Mouse (Mus musculus) lung, postnatal 0 days (tissue): ENCODE measurements around the gene Nrd1. TPM values are rescaled to one million over a fixed set of nuclear protein-coding genes. Genes with fewer than 3 reads are reported as not detected.
A peak's percentile ranks its signal among the peaks of the same experiment; 100 is the strongest.

Experiments
- ATAC-seq: fragments of 200-750 bp; cut with Nextera tagmentation; 2 replicates; pipeline ENCODE4 v1.8.0; 2017; ENCODE audit warnings: moderate library complexity
- DNase-seq: peaks from one replicate; pipeline ENCODE4 v3.0.0-alpha.2; 2016; ENCODE audit warnings: low spot score
- H3K27ac ChIP-seq: fragments of 300-500 bp; sonication (generic); 2 replicates; pipeline ENCODE4 v1.5.1; 2014; ENCODE audit warnings: antibody characterized with exemption, mild to moderate bottlenecking, low read length, mixed read lengths
- H3K27me3 ChIP-seq: fragments of 300-500 bp; sonication (generic); replicated peaks from 2 replicates; pipeline ENCODE4 v1.6.1; 2014; ENCODE audit warnings: low read length, mixed read lengths; ENCODE audit not compliant: insufficient read depth
- H3K36me3 ChIP-seq: fragments of 300-500 bp; sonication (generic); 2 replicates; pipeline ENCODE4 v1.6.1; 2014; ENCODE audit warnings: low read length, mixed read lengths; ENCODE audit not compliant: insufficient read depth
- H3K4me1 ChIP-seq: fragments of 300-500 bp; sonication (generic); 2 replicates; pipeline ENCODE4 v1.6.1; 2014; ENCODE audit warnings: antibody characterized with exemption, low read depth, low read length, mixed read lengths; ENCODE audit not compliant: insufficient read depth
- H3K4me2 ChIP-seq: fragments of 300-500 bp; sonication (generic); replicated peaks from 2 replicates; pipeline ENCODE4 v1.6.1; 2014; ENCODE audit warnings: low read depth, mild to moderate bottlenecking, low read length, moderate library complexity, mixed read lengths
- H3K4me3 ChIP-seq: fragments of 300-500 bp; sonication (generic); 2 replicates; pipeline ENCODE4 v1.5.1; 2014; ENCODE audit warnings: low read depth, low read length
- H3K9ac ChIP-seq: fragments of 300-500 bp; sonication (generic); replicated peaks from 2 replicates; pipeline ENCODE4 v1.6.1; 2014; ENCODE audit warnings: low read depth, mild to moderate bottlenecking
- H3K9me3 ChIP-seq: fragments of 300-500 bp; sonication (generic); 2 replicates; pipeline ENCODE4 v1.6.1; 2016; ENCODE audit warnings: low read length, mixed read lengths
- CTCF ChIP-seq: IDR thresholded peaks from 2 replicates; pipeline ENCODE4 v1.5.1; 2016; ENCODE audit warnings: antibody characterized with exemption, mild to moderate bottlenecking
- EP300 ChIP-seq: IDR thresholded peaks from 2 replicates; pipeline ENCODE4 v1.6.1; 2016; ENCODE audit warnings: antibody characterized with exemption, mild to moderate bottlenecking, control low read depth
- WGBS: fragments of 180-500 bp; shearing (Covaris S2); extraction: QIAGEN DNeasy Blood & Tissue Kit; methylation state at CpG from one replicate; pipeline ENCODE4 v1.1.7; 2014; 5-methylcytosine and 5-hydroxymethylcytosine counted together
- polyA plus RNA-seq: library from polyadenylated mRNA; unstranded; fragments of >200 nt; fragmentation: Nextera tagmentation; extraction: Ambion mirVana; gene quantifications from 2 replicates; pipeline ENCODE4 v1.2.1, GENCODE M21; 2015

The Nrd1 gene
- polyA plus RNA-seq, 1 experiment from 2014 or later, result 29.3 TPM

GRCm38 (mm10) chr4:109092344-109092743 is 91.9 kb downstream of the Nrd1 start:
- no peak overlapping the region for H3K27ac ChIP-seq
- no peak overlapping the region for H3K4me2 ChIP-seq
- H3K4me3 ChIP-seq, result no peak overlapping the region
- no peak for ATAC-seq
- no peaks in the 10 kb centered on the region for H3K36me3 ChIP-seq
- H3K9me3 ChIP-seq, result no peaks in the 10 kb centered on the region
- H3K4me1 ChIP-seq, result peaks cover 12% of the 10 kb centered on the region; the same call in 1 of the 2 replicates
- no peak for DNase-seq
- H3K9ac ChIP-seq, result no peak overlapping the region
- WGBS, result 89% methylated on average over 5 of the region's 5 CpGs
- H3K27me3 ChIP-seq, result no peaks in the 10 kb centered on the region
- TF ChIP-seq EP300, result no peak
- TF ChIP-seq CTCF, result no peak

- Histone ChIP-seq H3K27me3 (no peaks in the 10 kb centered on the region), H3K9ac (no peak overlapping the region)
- ATAC-seq, result peak; percentile 30; the same call in 1 of the 2 replicates
Observed at GRCm38 (mm10) chr4:109094269-109094668, 93.8 kb downstream of the Nrd1 start.

GRCm38 (mm10) chr4:109098861-109099260 is 98.4 kb downstream of the Nrd1 start:
- H3K4me1 ChIP-seq, result peaks cover 6% of the 10 kb centered on the region; the same call in 1 of the 2 replicates
- no peak overlapping the region for H3K9ac ChIP-seq
- no peaks in the 10 kb centered on the region for H3K27me3 ChIP-seq
- 94% methylated on average over 3 of the region's 3 CpGs for whole genome bisulfite sequencing
- ATAC-seq (no peak), DNase-seq (no peak)
- H3K4me3 ChIP-seq, result no peak overlapping the region
- 0 out of 2 replicates have a peak, but pooled peaks cover 5% of the 10 kb centered on the region for H3K36me3 ChIP-seq
- TF ChIP-seq EP300 (no peak), CTCF (no peak)
- H3K4me2 ChIP-seq, result no peak overlapping the region
- H3K27ac ChIP-seq, result no peak overlapping the region
- H3K9me3 ChIP-seq, result no peaks in the 10 kb centered on the region

More at GRCm38 (mm10) chr4:109094269-109094668, 93.8 kb downstream of the Nrd1 start:
- H3K27ac ChIP-seq, result peak overlapping the region; percentile 43
- no peaks in the 10 kb centered on the region for H3K9me3 ChIP-seq
- TF ChIP-seq EP300 (no peak), CTCF (no peak)
- H3K36me3 ChIP-seq, result no peaks in the 10 kb centered on the region
- peaks cover 12% of the 10 kb centered on the region; the same call in 1 of the 2 replicates for H3K4me1 ChIP-seq
- no peak for DNase-seq
- no peak overlapping the region for H3K4me2 ChIP-seq
- no peak overlapping the region for H3K4me3 ChIP-seq
- WGBS, result 37% methylated on average over 2 of the region's 2 CpGs

- no peaks in the 10 kb centered on the region for H3K27me3 ChIP-seq
- H3K27ac ChIP-seq, result no peak overlapping the region
- no peak overlapping the region for H3K4me3 ChIP-seq
- no peak overlapping the region for H3K9ac ChIP-seq
- DNase-seq, result no peak
- 0 out of 2 replicates have a peak, but pooled peaks cover 5% of the 10 kb centered on the region for H3K36me3 ChIP-seq
- H3K9me3 ChIP-seq, result no peaks in the 10 kb centered on the region
- ATAC-seq, result no peak
- WGBS, result 90% methylated on average over 5 of the region's 5 CpGs
- no peaks in the 10 kb centered on the region; the same call in 1 of the 2 replicates for H3K4me1 ChIP-seq
- no peak overlapping the region for H3K4me2 ChIP-seq
- no peak for TF ChIP-seq CTCF
- TF ChIP-seq EP300, result no peak
Observed at GRCm38 (mm10) chr4:109102574-109102973, 102.1 kb downstream of the Nrd1 start.

GRCm38 (mm10) chr4:109103145-109103883 is 102.9 kb downstream of the Nrd1 start:
- no peak overlapping the region for H3K9ac ChIP-seq
- 0 out of 2 replicates have a peak, but pooled peaks cover 5% of the 10 kb centered on the region for H3K36me3 ChIP-seq
- TF ChIP-seq EP300 (no peak), CTCF (no peak)
- no peak overlapping the region for H3K27ac ChIP-seq
- H3K4me1 ChIP-seq, result no peaks in the 10 kb centered on the region; the same call in 1 of the 2 replicates
- ATAC-seq, result 0 out of 2 replicates have a peak, but pooled peaks have one; percentile 28
- H3K27me3 ChIP-seq, result no peaks in the 10 kb centered on the region
- 35% methylated on average over 9 of the region's 9 CpGs for WGBS
- no peaks in the 10 kb centered on the region for H3K9me3 ChIP-seq
- no peak overlapping the region for H3K4me3 ChIP-seq
- H3K4me2 ChIP-seq, result no peak overlapping the region
- peak; percentile 29 for DNase-seq

GRCm38 (mm10) chr4:109105254-109105653 is 104.8 kb downstream of the Nrd1 start:
- DNase-seq, result no peak
- no peak overlapping the region for H3K27ac ChIP-seq
- H3K36me3 ChIP-seq, result 0 out of 2 replicates have a peak, but pooled peaks cover 5% of the 10 kb centered on the region
- H3K27me3 ChIP-seq, result no peaks in the 10 kb centered on the region
- no peak for ATAC-seq
- no peaks in the 10 kb centered on the region for H3K9me3 ChIP-seq
- H3K4me1 ChIP-seq, result no peaks in the 10 kb centered on the region; the same call in 1 of the 2 replicates
- no peak overlapping the region for H3K9ac ChIP-seq
- TF ChIP-seq CTCF (no peak), EP300 (no peak)
- no peak overlapping the region for H3K4me2 ChIP-seq
- H3K4me3 ChIP-seq, result no peak overlapping the region
